Mouse (Mus musculus): ENCODE measurements around the gene Skint3.
"Not testable (repeated sequence)": the region's sequence is repeated elsewhere in the genome, so short reads cannot be mapped to it uniquely, and the experiment has no call there.

Gene Skint3

DNA sequence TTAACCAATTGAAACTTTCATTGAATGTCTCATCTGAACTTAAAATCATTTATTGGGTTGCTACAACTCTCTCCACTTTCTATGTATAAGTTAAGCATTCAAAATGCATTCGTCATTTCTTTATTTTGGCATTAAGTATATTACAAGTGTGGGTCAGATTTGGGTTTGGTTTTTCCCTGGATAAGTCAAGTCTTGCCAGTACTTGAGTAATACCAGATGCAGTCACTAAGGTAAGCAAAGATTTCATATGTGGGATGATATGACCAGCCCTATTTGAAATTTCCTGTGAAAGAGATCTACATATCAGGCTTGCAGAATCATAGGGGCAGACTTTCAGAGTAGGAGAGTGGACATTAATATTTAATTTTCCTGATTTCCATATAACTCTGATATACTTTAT, at the start of gene Skint3:
TSS of gene Skint3 (plus strand) at position 301 of the 400 bp plus-strand sequence.
- in situ Hi-C loops (cut with MboI, MseI) = no loop called here

GRCm38 (mm10) chr4:112243416-112243815, 11.4 kb downstream of the Skint3 start:
- in situ Hi-C loops (cut with MboI, MseI) = no loop called here

- in situ Hi-C loops (cut with MboI, MseI) = no loop called here
Observed at GRCm38 (mm10) chr4:112243951-112244350, 11.9 kb downstream of the Skint3 start.

DNA sequence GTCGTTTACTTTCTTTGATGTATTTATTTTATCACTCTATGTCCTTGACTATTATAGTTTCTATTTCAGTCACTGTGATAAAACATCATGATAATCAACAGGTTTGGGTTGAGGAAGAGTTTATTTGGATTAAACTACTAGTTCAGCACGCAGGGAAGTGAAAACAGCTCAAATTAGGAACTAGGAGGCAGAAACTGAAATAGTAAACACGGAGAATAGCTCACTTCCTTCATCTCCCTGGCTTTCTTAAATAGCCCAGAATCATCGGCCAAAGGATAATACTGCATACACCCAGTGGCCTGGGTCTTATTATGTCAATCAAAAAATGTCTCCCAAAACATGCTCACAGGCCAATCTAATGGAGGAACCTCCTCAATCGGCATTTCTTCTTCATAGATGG, 24.0 kb downstream of the Skint3 start:
- in situ Hi-C loops (cut with MboI, MseI) = no loop called here

- in situ Hi-C loops (cut with MboI, MseI) = no loop called here
Observed at GRCm38 (mm10) chr4:112287178-112287974, 55.3 kb downstream of the Skint3 start.

DNA sequence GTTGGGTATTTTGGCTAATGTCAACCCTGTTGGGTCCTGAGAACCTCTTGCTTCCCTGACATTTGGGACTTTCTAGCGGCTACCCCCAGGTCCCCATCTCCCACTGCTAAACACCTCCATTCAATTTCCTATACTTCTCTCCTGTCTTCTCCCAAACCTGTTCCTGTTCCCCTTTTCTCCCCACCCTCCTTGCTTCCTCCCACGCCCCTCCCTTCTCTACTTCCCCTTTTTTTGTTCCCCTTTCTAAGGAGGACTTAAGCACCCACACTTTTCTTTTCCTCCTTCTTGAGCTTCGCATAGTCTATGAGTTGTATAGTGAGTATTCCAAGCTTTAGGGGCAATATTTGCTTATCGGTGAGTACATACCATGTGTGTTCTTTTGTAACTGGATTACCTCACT, 56.4 kb downstream of the Skint3 start:
- in situ Hi-C loops (cut with MboI, MseI) = no loop called here

- in situ Hi-C loops (cut with MboI, MseI) = no loop called here
Observed at GRCm38 (mm10) chr4:112302305-112302704, 70.3 kb downstream of the Skint3 start.

- in situ Hi-C loops (cut with MboI, MseI) = no loop called here
Observed at GRCm38 (mm10) chr4:112302855-112303509, 70.9 kb downstream of the Skint3 start.

DNA sequence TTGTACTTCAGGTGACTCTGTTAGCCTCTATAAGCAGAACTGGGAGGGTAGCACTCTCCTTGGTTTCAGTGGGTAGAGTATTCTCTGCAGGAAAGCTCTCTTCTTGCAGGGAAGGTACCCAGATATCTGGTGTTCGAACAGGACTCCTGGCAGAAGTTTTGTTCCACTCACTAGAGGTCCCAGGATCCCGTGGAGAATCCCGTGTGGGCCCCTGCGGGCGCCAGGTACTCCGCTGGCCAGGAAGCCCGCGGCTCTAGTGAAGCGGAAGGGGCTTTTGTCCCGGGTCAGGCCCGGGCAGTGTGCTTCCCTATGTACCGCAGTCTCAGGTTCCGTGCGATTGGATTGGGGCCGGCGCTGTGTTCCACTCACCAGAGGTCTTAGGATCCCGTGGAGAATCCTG, 117.1 kb downstream of the Skint3 start:
- in situ Hi-C loops (cut with MboI, MseI) = not testable (repeated sequence)

Measured in regulatory T cell (primary cell).